Mouse (Mus musculus) embryo, embryonic 10.5 days (tissue): ENCODE data around the gene Selenos.

Experiments
- DNase-seq: peaks from one replicate; pipeline ENCODE4 v3.0.0-alpha.2; 2015; ENCODE audit warnings: low spot score

Selenos gene

DNA sequence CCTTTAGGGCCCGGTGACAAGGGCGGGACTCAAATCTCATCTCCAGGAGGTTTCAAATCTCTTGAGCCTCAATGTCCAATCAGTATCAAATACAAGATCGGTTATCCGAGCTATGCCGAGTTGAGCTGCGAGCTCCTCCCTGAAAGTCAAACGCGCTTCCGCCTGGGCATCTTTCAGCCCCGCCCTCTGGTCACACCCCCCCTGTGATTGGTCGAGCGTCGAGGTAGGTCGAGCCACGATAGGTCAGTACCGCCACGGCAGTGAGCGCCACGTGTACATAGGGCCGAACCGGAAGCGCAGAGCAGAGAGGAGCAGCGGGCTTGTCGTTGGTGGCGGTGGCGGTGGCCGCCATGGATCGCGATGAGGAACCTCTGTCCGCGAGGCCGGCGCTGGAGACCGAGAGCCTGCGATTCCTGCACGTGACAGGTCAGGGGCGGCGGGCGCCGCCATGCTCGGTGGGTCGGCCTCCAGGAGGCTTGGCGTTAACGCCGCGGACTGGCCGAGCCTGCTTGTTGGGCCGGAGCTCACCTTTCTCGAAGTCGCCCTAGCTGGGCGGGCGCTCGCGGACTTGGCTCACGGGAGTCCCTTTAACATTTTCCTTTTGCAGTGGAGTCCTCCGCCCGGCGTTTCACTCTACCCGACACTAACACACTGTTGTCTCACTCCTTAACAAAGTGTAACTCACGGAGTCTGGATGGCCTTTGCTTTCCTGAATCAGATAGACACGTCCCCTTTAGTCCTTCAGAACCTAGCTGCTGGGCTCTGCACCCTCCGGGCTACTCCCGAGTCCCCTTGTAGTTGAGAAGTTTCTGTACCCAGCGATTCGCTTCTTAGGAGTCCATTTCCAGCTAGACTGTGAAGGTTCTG lies at the start of gene Selenos:
TSS of gene Selenos (plus strand) at position 286 of the 867 bp plus-strand sequence.
- peak; percentile 99 for DNase-seq

DNA sequence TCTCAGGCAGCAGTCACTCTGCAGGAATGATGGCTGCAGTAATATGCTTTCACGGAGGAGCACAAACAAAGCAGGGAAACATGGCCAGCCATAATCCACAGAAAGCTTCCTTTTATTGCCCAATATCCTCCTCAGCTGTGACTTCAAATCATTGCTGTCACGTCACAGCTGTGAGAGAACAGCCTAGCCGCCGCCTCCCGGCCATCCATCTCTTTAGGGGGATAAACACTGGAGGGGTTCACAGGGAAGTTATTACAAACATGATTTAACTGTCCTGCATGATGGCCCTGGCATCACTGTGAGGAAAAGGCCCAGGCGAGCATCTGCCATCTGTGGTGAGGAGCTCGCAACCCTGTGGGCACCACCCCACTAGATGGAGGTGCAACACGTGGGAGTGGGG lies 42.6 kb upstream of the Selenos start:
- DNase-seq = no peak

DNA sequence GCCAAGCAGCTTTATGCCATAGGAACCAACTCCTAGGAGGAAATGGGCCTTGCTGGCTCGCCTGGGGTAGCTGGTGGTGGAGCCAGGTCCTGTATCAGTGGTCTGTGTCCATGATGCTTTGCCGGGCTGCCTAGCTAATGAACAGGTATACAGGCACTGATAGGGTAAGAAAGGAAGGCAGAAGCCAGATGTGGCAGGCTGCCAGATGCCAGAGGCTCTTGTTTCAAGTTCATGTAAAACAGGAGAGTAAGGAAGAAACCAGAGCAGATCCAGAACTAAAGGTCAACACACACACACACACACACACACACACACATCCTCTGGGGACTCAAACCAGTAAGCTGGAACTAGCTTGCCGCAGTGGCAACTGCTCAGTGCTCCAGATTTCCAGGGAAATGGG lies 41.2 kb upstream of the Selenos start:
- DNase-seq = peak; percentile 24

DNA sequence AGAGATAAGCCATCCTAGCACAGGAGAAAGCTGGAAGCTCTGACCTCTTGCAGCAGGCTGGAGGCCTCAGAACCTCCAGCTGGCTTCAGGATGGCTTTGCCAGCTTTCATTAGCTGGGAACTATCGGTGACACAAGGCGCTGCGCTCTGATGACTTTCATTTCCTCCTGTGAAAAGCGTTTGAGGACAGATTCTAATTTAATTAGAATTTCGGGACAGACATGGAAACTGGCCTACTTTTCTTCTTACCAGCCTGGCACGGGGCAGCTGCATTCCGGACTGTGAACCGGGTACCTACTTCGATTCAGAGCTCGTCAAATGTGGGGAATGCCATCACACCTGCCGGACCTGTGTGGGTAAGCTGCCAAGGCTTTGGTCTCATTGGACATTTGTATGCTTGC lies 40.7 kb upstream of the Selenos start:
- DNase-seq = no peak

DNA sequence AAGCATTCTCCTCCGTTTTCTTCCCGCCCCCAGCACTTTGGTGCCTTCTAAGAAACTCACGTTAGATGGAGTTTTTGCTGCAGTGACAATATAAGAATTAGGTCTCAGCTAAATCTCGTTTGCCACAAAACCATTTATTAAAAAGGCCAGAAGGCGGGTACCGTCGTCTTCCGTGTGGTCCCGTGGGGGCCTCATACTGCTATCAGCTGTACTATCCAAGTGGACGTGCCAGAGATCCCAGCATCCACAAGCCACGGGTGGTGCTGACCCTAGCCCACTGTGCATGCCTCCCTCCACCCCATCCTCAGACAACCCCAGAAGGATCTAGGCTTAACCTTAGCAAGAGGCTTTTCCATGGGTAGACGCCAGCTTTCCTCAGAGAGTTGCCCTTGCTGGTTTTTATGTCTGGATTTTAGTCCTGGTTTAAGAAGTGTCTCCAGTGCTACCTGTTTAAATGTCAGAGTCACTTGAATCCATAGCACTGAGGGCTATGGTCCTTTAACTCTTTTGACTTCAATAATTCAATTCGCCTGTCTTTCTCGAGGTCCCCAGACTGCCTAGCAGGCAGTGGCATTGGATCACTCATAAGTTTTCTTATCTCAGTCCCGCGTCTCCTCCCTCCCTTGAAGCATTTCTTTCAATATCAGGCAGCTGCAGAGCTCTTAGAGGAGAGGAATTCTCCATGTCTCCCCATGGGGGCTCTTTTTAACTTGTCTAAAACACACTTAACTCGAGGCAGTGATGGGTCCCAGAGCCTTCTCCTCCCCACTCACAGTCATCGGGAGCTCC lies 39.2 kb upstream of the Selenos start:
- DNase-seq = no peak

DNA sequence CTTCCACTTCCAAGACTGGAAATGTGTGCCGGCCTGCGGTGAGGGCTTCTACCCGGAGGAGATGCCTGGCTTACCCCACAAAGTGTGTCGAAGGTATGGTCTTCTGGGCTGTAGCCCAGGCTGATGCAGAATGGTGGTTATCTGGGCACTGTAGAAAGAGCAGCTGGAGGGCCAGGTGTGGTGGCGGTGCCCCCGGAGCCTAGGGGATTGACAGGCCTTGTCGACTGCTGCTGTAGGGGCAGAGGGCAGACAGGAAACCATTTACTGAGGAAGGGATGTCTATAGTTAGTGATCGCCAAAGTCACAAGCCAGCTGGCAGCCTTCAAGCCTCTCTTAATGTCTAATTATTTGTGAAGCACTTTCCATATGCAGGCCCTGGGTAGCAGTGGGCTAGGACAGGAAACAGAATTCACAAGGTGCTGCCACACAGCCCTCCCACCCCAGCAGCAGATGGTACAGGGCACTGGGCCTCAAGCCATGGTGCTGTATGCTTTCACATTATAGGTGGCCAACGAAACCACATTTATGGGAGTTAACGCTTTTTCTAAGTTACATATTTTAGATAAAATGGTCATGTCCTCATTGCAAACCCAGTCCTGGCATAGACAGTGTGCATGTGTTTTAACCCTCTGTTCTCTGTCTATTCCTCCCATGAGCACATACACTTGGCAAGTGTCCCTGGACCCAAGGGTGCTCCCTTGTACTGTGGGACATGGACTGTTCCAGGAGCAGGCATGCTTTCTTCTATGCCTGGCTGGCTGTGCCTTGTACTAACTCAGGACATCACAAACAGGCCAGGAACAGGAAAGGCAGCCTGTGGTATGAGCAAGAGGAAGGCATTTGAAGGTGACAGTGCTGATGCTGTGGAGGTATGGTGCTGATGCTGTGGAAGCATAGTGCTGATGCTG lies 35.6 kb upstream of the Selenos start, which contains the start of gene Gm45213:
TSS of gene Gm45213 (plus strand) at position 51 of the 908 bp plus-strand sequence.
- DNase-seq = no peak

DNA sequence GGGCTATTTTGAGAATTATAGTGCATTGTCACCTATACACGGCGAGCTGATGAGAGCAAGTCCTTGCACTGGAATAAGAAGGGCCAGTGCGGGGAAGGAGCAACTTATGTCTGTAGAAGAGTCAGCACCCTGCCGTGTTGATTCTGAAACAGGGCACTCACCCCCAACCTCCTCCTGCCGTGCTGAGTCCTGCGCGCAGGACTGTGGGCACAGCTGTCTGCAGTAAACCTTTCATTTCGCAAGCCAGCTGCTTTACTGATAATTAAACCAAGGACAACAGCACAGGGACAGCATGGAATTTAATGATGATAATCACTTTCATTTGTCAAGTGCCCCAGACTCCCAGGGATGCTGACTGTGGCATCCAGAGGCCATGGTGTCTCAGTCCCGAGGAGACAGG lies 34.8 kb upstream of the Selenos start:
- peak; percentile 22 for DNase-seq

DNA sequence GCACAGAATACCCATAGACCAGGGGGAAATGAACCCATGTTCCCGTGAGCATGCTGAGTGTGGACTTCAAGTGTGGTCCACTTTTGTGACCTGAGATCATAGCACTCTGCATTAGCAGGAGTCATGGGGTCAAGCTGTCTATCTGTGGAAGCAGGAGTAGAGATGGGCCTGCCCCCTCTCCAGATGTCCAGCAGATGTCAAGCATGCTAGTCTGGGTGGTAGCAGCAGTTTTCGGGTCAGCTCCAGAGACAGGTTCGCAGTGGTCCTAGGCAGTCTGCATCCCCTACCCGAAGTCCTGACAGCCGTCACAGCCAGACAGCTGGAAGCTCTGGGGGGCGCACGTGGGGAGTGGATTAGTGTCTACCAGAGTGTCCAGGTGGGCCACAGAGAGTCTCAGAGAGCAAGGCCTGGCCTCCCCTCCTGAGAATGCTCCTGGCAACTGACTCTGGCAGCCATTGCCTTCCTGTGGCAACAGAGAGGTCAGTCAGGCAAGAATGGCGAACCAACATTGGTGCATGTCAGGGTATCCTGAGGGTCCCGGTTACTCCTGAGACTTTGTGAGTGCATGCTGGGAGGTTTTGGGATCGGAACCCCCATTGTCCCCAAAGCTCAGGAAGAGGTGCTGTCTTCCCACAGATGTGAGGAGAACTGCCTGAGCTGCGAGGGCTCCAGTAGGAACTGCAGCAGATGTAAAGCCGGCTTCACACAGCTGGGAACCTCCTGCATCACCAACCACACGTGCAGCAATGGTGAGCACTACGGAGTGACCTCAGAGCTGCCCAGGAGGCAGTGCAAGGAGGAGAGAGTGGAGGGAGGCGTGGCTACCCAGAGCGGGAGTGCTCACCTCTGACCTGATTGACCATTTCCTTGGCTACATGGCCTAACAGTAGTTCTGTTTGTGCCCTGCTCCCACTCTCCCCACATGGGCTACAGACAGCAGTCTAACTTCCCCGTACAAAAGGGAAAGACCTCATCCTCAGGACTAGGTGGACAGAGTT lies 32.2 kb upstream of the Selenos start:
- DNase-seq = peak; percentile 50

DNA sequence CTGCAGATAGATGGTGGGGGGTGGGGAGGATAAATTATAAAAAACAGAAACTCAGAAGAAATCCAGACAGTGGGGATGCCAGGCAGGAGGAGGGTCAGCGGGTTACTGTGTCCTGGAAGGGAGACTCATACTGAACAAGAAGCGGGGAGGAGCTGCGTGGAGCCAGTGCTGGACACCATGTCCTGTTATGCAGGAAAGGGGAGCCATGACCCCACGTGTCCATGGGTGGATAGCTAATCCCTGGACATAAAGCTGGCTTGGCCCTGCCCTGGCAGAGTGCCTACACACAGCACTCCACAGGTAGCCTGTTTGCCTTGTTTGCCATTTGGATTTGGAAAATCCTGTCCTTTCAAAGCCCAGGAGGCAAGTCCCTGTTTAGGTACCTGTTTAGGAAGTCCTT lies 31.5 kb upstream of the Selenos start:
- no peak for DNase-seq

DNA sequence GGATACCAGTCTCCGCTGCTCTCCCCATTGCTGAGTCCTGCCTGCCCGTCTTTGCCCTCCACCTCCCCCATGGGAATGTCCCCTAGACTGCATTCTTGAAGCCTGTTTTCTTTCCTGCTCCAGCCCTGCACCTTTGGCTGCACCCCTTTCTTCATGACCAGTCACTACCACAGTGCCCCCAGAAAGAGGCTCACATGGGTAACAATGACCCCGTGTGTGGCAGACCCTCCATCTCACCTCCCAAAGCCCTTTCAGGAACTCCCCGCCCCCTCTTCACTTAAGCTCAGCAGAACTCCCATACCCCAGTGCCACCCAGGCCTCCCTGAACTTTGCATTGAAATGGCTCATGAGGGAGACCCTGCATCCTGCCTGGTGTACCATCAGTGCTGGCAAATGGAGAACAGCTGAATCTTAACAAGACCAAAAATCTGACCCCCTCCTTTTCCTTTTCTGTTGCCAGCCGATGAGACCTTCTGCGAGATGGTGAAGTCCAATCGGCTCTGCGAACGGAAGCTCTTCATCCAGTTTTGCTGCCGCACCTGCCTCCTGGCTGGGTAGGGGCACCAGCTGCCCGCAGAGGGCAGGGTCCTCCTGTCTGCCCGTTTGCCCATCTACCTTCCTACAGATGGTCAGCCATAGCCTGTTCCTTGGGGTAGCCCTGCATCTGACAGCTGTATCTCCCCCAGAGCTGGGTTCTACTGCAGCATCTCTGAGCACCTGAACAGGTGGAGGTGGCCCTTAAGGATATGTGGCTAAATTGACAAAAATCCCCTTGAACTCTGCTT lies 30.8 kb upstream of the Selenos start:
- DNase-seq = no peak

DNA sequence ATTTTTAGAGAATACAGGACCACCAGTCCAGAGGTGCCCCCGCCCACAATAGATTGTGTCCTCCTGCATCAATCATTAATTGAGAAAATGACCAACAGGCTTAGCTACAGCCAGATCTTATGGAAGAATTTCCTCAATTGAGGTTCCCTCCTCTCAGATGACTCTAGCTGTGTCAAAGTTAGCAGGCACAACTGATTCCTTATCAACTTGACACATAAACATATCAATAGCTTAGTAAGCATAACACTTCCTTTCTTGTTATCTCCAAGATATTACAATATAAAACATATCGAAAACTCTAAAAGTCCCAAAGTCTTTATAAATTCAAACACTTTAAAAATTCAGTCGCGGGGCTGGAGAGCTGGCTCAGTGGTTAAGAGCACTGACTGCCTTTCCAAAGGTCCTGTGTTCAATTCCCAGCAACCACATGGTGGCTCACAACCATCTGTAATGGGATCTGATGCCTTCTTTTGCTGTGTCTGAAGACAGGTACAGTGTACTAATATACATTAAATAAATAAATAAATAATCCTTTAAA lies 25.4 kb upstream of the Selenos start:
- no peak for DNase-seq

DNA sequence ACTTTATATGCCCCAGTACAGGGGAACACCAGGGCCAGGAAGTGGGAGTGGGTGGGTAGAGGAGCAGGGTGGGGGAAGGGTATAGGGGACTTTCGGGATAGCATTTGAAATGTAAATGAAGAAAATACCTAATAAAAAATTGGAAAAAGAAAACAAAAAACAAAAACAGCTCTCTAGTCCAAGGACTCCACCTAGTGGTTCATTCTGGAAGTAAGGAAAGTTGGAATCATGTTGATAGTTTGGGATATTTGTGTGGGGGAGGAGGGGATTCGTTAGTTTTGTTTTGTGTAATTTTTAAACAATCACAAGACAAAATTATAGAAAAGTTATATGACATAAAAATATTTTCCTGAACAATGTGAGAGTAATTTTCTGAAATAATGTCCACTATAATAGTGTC lies 24.1 kb upstream of the Selenos start:
- peak; percentile 76 for DNase-seq

DNA sequence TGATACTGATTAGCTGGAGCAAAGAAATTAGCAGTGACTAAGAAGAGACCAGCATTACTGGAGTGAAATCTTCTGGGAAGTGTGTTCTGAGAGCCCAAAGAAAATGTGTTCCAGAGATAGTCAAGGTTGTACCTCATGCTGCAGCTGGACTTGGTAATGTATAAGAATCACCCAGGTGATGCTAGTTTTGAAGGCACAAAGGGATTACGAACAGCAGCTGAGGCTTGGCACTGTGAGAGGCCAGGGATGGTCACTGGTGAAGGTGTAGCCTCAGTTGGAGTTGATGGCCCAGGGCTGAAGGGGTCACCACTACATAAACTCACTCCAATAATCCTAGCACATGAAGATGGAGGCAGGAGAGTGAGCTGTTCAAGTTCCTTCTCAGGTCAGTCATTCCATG lies 20.7 kb upstream of the Selenos start, which contains the start of gene Snrpa1:
TSS of gene Snrpa1 (plus strand) at position 301 of the 400 bp plus-strand sequence.
- no peak for DNase-seq

DNA sequence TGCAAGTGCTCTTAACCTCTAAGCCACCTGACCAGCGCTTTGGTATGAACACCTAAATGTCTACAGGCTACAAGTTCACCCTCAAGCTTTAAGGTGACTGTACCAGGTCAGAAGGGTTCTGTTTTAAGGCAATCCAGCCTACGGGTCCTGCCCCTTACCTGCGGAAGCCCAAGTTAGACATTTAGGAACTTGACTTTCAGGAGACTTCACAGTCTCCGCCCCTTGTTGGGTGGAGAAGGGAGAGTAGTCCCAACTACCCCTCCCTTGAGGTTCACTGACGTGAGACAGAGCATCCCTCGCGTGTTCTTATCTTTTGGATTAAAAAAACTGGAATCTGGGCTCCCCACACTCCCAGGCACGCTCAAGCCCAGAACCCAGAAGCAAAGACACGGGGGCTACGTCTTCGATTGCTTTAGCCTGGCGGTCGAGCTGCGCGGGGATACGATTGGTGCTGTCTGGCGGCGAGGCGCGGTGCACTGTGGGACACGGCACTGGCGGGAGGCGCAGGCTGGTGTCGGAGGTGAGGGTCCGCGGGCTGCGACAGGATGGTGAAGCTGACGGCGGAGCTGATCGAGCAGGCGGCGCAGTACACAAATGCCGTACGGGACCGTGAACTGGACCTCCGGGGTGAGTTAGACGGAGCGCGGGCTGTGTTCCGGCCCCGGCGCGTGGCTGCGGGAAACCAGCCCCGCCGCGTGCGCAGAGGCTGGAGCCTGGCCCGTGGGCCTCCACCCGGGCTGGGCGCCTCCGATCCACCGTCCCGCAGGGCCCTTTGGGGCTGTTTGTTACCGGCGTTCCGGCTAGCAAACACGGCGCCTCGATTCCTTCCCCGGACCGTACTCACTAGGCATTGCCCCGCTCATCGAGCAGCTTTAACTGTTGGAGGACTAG lies 19.1 kb upstream of the Selenos start:
- peak; percentile 94 for DNase-seq

DNA sequence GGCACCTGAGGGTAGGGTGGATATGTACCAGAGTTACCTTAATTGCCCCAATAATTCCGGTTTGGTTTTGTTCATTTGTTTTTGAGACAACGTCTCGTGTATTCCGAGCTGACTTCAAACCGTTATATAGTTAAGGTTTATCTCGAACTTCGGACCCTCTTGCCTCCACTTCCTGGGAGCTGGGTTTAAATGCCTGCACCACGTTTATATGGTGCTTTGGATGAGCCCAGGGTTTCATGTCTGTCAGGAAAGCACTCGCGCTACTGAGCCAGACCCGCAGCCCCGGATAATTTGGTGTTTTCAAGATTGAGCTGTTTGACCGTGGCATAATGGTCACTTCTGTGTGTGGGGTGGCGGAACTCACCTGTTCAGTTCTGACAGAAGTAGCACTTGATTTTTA lies 18.4 kb upstream of the Selenos start:
- peak; percentile 22 for DNase-seq

DNA sequence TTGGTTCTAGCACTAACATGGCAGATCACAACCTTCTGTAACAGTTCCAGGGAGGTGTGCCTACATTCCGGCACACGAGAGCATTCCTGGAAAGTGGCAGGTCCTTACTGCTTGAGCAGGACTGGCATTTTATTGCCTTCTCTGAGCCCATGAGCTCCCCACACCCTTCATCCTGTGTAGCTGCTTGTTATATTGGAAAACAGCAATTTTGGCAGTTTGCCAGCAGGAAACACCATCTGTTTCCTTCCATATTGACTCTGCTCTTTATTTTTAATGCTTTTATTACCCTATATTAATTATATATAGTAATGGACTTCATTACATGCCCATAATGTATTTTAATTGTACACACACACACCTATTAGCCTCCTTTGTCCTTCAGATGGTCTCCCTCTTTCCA lies 3.0 kb upstream of the Selenos start:
- DNase-seq = no peak

DNA sequence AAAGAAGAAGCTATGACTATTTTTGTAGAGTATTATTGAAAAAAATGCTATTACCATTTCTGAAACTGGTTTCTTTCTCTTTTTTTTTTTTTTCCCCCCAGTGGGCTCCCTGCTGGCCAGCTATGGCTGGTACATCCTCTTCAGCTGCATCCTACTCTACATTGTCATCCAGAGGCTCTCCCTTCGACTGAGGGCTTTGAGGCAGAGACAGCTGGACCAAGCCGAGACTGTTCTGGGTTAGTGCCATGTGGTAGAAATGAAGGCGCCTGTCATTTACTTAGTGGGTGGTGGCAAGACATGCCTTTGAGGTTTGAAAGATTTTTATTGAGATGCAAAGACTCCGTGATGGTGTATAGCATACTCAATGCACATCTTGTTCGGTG lies 773 bp downstream of the Selenos start:
- no peak for DNase-seq

DNA sequence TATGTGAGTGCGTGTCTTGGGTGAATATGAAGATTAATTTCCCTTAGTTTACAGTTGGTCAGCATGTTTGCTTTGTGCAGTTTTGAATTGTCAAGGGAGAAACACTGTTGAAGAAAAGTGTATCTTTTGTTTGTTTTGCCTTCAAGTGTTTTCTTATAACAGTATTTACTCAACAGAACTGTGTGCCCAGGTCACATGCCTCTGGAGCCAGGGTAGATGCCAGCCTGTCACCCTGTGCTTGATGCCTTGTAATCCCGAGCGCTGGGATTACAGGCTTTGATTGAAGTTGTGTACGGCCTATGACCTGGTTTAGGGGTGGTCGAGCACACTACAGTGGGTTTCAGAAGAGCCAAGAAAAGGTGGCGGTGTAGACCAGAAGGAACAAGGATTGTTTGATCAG lies 4.3 kb downstream of the Selenos start:
- DNase-seq = no peak

DNA sequence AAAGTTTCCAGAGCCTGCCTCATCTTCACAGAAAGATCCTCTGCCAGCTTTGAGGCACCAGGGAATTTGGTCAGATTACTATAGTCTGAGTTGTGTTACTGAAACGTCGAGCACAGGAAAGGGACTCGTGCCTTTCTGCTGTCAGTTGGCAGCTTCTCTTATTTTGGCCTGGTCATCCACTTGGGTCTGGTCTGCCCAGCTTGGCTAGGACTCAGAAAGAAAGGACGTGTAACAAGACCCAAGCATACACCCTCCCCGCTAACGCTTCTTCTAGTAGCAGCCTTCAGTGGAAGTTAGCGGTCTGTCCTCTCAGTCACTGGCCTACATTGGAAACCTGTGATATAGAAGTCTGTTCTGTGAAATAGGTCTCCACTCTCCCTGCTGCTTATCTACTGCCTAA lies 5.1 kb downstream of the Selenos start:
- DNase-seq = no peak
